Mouse (Mus musculus): ENCODE results near the gene Ndufs2. TPM values are rescaled to one million over a fixed set of nuclear protein-coding genes. Genes with fewer than 3 reads are reported as not detected.

Ndufs2 gene
- polyA plus RNA-seq, 1 experiment from 2014 or later: 234 TPM

DNA sequence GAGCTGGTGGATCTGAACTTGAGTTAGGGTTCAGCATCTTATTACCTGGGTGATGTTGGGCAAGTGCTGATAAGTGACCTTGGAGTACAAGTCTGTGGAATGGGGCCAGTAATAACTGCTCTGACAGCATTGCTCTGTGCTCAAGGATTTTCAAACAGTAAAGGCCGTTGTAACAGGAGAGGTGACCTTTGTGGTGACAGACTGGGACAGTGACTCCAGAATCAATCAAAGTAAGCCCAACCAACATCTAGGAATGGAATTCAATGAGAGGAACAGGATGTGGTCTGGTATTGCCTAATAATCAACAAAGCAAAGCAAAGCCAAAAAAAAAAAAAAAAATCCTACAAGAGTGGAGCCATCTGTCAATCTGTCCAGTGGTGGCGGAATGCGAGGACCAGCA is 9.1 kb upstream of the Ndufs2 start:
- Histone ChIP-seq H3K27ac (ENCODE audit: low read depth, low read length) (no peak overlapping the region), H3K27me3 (ENCODE audit: control insufficient read depth, insufficient read depth, low read length) (no peaks in the 10 kb centered on the region), H3K9me3 (ENCODE audit: control insufficient read depth, low read length) (no peaks in the 10 kb centered on the region), H3K4me1 (ENCODE audit: control insufficient read depth, insufficient read depth, low read length) (peaks cover 10% of the 10 kb centered on the region; the same call in 1 of the 2 replicates), H3K36me3 (ENCODE audit: control insufficient read depth, insufficient read depth, low read length) (no peaks in the 10 kb centered on the region), H3K9ac (replicated peaks; ENCODE audit: low read depth, low read length) (no peak overlapping the region), H3K4me3 (ENCODE audit: low read depth, low read length) (no peak overlapping the region), H3K4me2 (ENCODE audit: low read depth, low read length) (no peak overlapping the region)
- WGBS: 88% methylated on average over 3 of the region's 3 CpGs
- ATAC-seq (ENCODE audit: low read depth): no peak

DNA sequence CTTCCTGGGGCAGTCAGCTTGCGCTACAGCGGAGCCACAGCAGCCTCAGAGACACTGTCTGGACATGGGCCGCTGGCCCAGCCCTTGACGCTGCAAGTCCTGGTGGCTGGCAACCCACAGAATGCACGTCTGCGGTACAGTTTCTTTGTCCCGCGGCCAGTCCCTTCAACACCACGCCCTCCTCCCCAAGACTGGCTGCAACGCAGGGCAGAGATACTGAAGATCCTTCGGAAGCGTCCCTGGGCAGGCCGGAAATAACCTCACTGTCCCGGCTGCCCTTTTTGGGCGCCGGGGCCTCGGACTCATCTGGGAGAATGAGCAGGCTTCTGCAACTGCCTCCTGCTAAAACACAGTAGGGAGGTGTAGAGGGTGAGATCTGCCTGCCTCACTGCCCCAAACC is 7.7 kb upstream of the Ndufs2 start:
- WGBS: 84% methylated on average over 17 of the region's 17 CpGs
- Histone ChIP-seq H3K9me3 (ENCODE audit: control insufficient read depth, low read length) (no peaks in the 10 kb centered on the region), H3K4me1 (ENCODE audit: control insufficient read depth, insufficient read depth, low read length) (peaks cover 10% of the 10 kb centered on the region; the same call in 1 of the 2 replicates), H3K36me3 (ENCODE audit: control insufficient read depth, insufficient read depth, low read length) (no peaks in the 10 kb centered on the region), H3K27me3 (ENCODE audit: control insufficient read depth, insufficient read depth, low read length) (no peaks in the 10 kb centered on the region), H3K9ac (replicated peaks; ENCODE audit: low read depth, low read length) (no peak overlapping the region), H3K4me2 (ENCODE audit: low read depth, low read length) (no peak overlapping the region), H3K27ac (ENCODE audit: low read depth, low read length) (no peak overlapping the region), H3K4me3 (ENCODE audit: low read depth, low read length) (no peak overlapping the region)
- no peak for ATAC-seq (ENCODE audit: low read depth)

DNA sequence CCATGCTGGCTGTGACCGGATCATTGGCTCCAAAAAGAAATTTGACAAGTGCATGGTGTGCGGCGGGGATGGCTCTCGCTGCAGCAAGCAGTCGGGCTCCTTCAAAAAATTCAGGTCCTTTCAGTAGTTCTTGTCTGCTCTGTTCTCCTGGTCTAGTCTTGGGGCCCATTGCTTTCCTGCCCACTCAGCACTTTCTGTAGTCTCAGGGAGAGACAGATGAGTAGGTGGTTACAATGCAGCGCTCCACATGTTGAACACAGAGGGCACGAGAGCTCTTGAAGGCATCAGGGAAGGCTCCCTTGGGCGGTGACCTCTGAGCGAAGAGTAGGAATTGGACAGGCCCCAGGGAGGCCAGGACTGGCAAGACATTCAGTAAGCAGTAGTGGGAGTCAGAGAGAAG is 6.6 kb upstream of the Ndufs2 start:
- Histone ChIP-seq H3K4me1 (ENCODE audit: control insufficient read depth, insufficient read depth, low read length) (peaks cover 5% of the 10 kb centered on the region; the same call in 1 of the 2 replicates), H3K9me3 (ENCODE audit: control insufficient read depth, low read length) (no peaks in the 10 kb centered on the region), H3K9ac (replicated peaks; ENCODE audit: low read depth, low read length) (no peak overlapping the region), H3K27me3 (ENCODE audit: control insufficient read depth, insufficient read depth, low read length) (no peaks in the 10 kb centered on the region), H3K36me3 (ENCODE audit: control insufficient read depth, insufficient read depth, low read length) (no peaks in the 10 kb centered on the region), H3K27ac (ENCODE audit: low read depth, low read length) (no peak overlapping the region), H3K4me2 (ENCODE audit: low read depth, low read length) (no peak overlapping the region), H3K4me3 (ENCODE audit: low read depth, low read length) (no peak overlapping the region)
- ATAC-seq (ENCODE audit: low read depth): no peak
- WGBS: 88% methylated on average over 9 of the region's 9 CpGs

DNA sequence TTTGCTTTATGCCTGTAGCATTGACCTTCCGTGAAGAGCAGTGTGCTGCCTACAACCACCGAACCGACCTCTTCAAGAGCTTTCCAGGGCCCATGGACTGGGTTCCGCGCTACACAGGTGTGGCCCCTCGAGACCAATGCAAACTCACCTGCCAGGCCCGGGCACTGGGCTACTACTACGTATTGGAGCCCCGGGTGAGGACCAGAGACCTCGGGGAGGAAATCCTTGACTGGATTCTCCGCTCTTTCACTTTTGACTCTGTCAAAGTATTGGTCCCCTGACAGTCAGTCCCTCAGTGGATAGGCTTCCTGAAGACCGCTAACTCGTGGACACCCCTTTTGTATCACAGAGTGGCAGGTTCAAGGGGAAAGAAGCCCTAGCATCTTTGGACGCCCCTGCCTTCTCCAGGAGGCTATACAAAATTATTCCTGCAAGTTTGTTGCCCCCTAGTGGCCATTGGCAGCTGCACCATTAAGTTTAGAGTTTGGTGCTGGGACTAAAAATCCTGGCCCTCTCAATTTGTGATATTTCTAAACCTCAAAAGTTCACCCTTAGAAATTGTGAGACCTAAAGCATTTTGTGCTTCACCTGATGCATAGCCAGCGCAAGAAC is 5.9 kb upstream of the Ndufs2 start:
- Histone ChIP-seq H3K4me2 (ENCODE audit: low read depth, low read length) (no peak overlapping the region), H3K9me3 (ENCODE audit: control insufficient read depth, low read length) (no peaks in the 10 kb centered on the region), H3K4me3 (ENCODE audit: low read depth, low read length) (no peak overlapping the region), H3K9ac (replicated peaks; ENCODE audit: low read depth, low read length) (no peak overlapping the region), H3K4me1 (ENCODE audit: control insufficient read depth, insufficient read depth, low read length) (peaks cover under 1% of the 10 kb centered on the region; the same call in 1 of the 2 replicates), H3K36me3 (ENCODE audit: control insufficient read depth, insufficient read depth, low read length) (no peaks in the 10 kb centered on the region), H3K27me3 (ENCODE audit: control insufficient read depth, insufficient read depth, low read length) (no peaks in the 10 kb centered on the region), H3K27ac (ENCODE audit: low read depth, low read length) (no peak overlapping the region)
- ATAC-seq (ENCODE audit: low read depth): 0 out of 2 replicates have a peak, but pooled peaks have one; percentile 32
- 69% methylated on average over 15 of the region's 15 CpGs for WGBS

DNA sequence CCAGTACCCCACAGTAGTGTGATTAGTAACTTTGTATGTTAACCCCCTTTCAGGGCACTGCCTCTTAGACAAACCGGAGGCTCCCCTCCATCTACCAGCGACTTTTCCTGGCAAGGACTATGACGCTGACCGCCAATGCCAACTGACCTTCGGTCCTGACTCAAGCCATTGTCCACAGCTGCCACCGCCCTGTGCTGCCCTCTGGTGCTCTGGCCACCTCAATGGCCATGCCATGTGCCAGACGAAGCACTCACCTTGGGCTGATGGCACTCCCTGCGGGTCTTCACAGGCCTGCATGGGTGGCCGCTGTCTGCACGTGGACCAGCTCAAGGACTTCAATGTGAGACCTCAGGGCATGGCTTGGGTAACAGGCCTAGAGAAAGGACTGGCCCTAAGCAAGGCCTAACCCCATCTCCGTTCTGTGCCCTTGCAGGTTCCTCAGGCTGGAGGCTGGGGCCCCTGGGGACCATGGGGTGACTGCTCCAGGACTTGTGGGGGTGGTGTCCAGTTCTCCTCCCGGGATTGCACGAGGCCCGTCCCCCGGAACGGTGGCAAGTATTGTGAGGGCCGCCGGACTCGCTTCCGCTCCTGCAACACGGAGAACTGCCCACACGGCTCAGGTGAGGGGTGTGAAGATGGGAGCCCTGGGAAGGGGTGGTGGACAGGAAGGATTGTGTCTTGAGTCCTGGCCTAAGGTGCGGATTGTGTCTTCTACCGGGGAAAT is 5.1 kb upstream of the Ndufs2 start:
- peaks cover 4% of the 10 kb centered on the region for H3K4me1 ChIP-seq (ENCODE audit: control insufficient read depth, insufficient read depth, low read length)
- WGBS: 92% methylated on average over 24 of the region's 24 CpGs
- H3K27me3 ChIP-seq (ENCODE audit: control insufficient read depth, insufficient read depth, low read length): no peaks in the 10 kb centered on the region
- no peak overlapping the region for H3K9ac ChIP-seq (replicated peaks; ENCODE audit: low read depth, low read length)
- no peak overlapping the region for H3K27ac ChIP-seq (ENCODE audit: low read depth, low read length)
- no peaks in the 10 kb centered on the region for H3K36me3 ChIP-seq (ENCODE audit: control insufficient read depth, insufficient read depth, low read length)
- H3K4me3 ChIP-seq (ENCODE audit: low read depth, low read length): no peak overlapping the region
- no peaks in the 10 kb centered on the region for H3K9me3 ChIP-seq (ENCODE audit: control insufficient read depth, low read length)
- H3K4me2 ChIP-seq (ENCODE audit: low read depth, low read length): no peak overlapping the region
- no peak for ATAC-seq (ENCODE audit: low read depth)

DNA sequence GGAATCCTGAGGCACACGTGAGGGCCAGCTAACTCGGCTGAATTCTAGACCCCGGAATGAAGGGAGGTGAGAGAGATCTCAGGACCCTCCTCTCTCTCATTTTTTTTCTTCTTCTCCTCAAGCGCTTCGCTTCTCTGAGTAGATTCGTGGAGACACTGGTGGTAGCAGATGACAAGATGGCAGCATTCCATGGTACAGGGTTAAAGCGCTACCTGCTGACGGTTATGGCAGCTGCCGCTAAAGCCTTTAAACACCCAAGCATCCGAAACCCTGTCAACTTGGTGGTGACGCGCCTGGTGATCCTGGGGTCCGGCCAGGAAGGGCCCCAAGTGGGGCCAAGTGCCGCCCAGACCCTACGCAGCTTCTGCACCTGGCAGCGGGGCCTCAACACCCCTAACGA is 1.2 kb upstream of the Ndufs2 start:
- H3K27ac ChIP-seq (ENCODE audit: low read depth, low read length): 0 out of 2 replicates have a peak overlapping the region, but pooled peaks have one; percentile 40
- H3K9me3 ChIP-seq (ENCODE audit: control insufficient read depth, low read length): no peaks in the 10 kb centered on the region
- no peak for ATAC-seq (ENCODE audit: low read depth)
- peak overlapping the region; percentile 9; the same call in 1 of the 2 replicates for H3K4me3 ChIP-seq (ENCODE audit: low read depth, low read length)
- no peaks in the 10 kb centered on the region for H3K36me3 ChIP-seq (ENCODE audit: control insufficient read depth, insufficient read depth, low read length)
- WGBS: 61% methylated on average over 17 of the region's 17 CpGs
- peaks cover 22% of the 10 kb centered on the region for H3K4me1 ChIP-seq (ENCODE audit: control insufficient read depth, insufficient read depth, low read length)
- peak overlapping the region; percentile 38; the same call in 1 of the 2 replicates for H3K4me2 ChIP-seq (ENCODE audit: low read depth, low read length)
- H3K27me3 ChIP-seq (ENCODE audit: control insufficient read depth, insufficient read depth, low read length): no peaks in the 10 kb centered on the region
- H3K9ac ChIP-seq (replicated peaks; ENCODE audit: low read depth, low read length): no peak overlapping the region

DNA sequence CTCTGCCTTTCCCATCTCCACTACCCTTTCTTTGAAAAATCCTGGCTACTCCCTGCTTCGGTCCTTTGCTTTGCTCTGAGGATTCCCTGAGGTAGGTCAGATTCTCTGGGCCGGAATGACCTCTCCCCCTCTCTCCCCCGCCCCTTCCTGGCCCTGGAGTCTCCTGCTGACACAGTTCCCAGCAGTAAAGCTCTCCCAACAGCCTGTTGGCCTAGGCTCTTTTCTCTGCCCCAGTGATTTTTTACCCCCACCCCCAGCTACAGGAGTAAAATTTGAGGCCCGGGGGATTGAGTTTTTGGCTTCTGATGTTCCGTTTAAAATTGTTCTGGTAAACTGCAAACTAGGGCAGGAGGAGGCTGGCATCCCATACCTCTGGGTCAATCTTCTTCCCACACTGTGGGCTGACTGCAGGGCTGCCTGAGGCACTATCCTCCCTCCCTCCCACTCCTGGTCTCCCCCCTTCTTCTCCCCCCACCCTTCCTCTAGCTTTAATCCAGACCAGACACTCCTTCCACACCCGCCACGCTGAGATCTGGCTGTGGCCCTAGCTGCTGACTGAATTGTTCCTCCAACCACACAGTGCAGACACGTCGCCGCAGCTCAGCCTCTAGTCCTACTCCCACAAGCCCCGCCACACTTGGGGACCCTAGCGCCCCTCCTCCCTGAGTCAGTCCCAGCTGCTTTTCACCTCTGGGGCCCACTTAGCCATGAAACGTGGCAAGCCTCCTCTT is 571 bp upstream of the Ndufs2 start:
- ATAC-seq (ENCODE audit: low read depth): 0 out of 2 replicates have a peak, but pooled peaks have one; percentile 4
- H3K4me3 ChIP-seq (ENCODE audit: low read depth, low read length): peak overlapping the region; percentile 12; the same call in 1 of the 2 replicates
- no peaks in the 10 kb centered on the region for H3K36me3 ChIP-seq (ENCODE audit: control insufficient read depth, insufficient read depth, low read length)
- no peaks in the 10 kb centered on the region for H3K9me3 ChIP-seq (ENCODE audit: control insufficient read depth, low read length)
- no peak overlapping the region; the same call in 1 of the 2 replicates for H3K9ac ChIP-seq (replicated peaks; ENCODE audit: low read depth, low read length)
- peaks cover 22% of the 10 kb centered on the region for H3K4me1 ChIP-seq (ENCODE audit: control insufficient read depth, insufficient read depth, low read length)
- H3K27me3 ChIP-seq (ENCODE audit: control insufficient read depth, insufficient read depth, low read length): no peaks in the 10 kb centered on the region
- peak overlapping the region; percentile 40; the same call in 1 of the 2 replicates for H3K27ac ChIP-seq (ENCODE audit: low read depth, low read length)
- H3K4me2 ChIP-seq (ENCODE audit: low read depth, low read length): peak overlapping the region; percentile 38; the same call in 1 of the 2 replicates
- 4% methylated on average over 13 of the region's 13 CpGs for WGBS

DNA sequence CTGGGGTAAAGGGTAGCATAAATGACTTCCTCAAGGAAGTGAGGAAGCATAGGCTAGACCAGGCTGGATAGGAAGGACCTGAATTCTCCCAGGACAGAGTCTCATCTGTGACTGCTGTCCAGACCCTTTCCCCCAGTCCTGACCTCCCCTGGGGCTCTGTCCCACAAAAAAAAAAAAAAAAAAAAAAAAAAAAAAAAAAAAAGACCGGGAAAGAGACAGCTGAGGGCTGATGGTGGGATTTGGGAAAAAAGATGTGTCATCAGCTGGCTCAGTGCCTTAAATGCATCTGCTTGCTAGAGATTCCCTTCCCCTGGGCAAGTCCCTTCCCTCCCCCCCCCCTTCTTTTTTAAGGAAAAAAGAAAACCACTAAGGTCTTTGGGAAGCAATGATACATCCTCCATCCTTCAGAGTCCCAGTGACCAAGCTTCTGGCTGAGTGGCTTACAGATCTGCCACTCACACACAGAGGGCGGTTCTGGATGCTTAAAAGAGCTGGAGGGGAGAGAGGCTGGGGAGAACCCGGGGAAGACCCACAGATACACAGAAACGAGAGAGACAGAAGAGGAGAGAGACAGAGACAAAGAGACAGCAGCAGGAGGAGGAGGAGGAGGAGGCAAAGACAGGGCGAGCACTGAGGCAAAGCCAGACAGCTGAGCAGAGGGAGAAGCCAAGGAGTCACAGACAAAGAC is 1.1 kb downstream of the Ndufs2 start, which contains the start of gene Adamts4:
Gene Adamts4 (plus strand): TSS at position 509 of the 688 bp plus-strand sequence.
- H3K36me3 ChIP-seq (ENCODE audit: control insufficient read depth, insufficient read depth, low read length): no peaks in the 10 kb centered on the region
- H3K4me3 ChIP-seq (ENCODE audit: low read depth, low read length): peak within 1 kb of the TSS; percentile 12; the same call in 1 of the 2 replicates
- H3K27ac ChIP-seq (ENCODE audit: low read depth, low read length): peak within 1 kb of the TSS; percentile 30; the same call in 1 of the 2 replicates
- no peaks in the 10 kb centered on the region for H3K9me3 ChIP-seq (ENCODE audit: control insufficient read depth, low read length)
- H3K4me2 ChIP-seq (ENCODE audit: low read depth, low read length): peak within 1 kb of the TSS; percentile 38
- peak within 1 kb of the TSS; percentile 18; the same call in 1 of the 2 replicates for H3K9ac ChIP-seq (replicated peaks; ENCODE audit: low read depth, low read length)
- 18% methylated on average over 5 of the region's 5 CpGs for WGBS
- H3K27me3 ChIP-seq (ENCODE audit: control insufficient read depth, insufficient read depth, low read length): no peaks in the 10 kb centered on the region
- ATAC-seq (ENCODE audit: low read depth): no peak
- H3K4me1 ChIP-seq (ENCODE audit: control insufficient read depth, insufficient read depth, low read length): peaks cover 26% of the 10 kb centered on the region

Data from neural tube, embryonic 14.5 days (tissue).